Mouse (Mus musculus) lung, postnatal 0 days (tissue): Measurements from ENCODE around the gene Omt2a. TPM values are rescaled to one million over a fixed set of nuclear protein-coding genes. Genes with fewer than 3 reads are reported as not detected.
A peak's percentile ranks its signal among the peaks of the same experiment; 100 is the strongest.

Experiments used
- ATAC-seq: fragments of 200-750 bp; cut with Nextera tagmentation; 2 replicates; pipeline ENCODE4 v1.8.0; 2017; ENCODE audit warnings: moderate library complexity
- DNase-seq: peaks from one replicate; pipeline ENCODE4 v3.0.0-alpha.2; 2016; ENCODE audit warnings: low spot score
- H3K27ac ChIP-seq: fragments of 300-500 bp; sonication (generic); 2 replicates; pipeline ENCODE4 v1.5.1; 2014; ENCODE audit warnings: antibody characterized with exemption, mild to moderate bottlenecking, low read length, mixed read lengths
- H3K27me3 ChIP-seq: fragments of 300-500 bp; sonication (generic); replicated peaks from 2 replicates; pipeline ENCODE4 v1.6.1; 2014; ENCODE audit warnings: low read length, mixed read lengths; ENCODE audit not compliant: insufficient read depth
- H3K36me3 ChIP-seq: fragments of 300-500 bp; sonication (generic); 2 replicates; pipeline ENCODE4 v1.6.1; 2014; ENCODE audit warnings: low read length, mixed read lengths; ENCODE audit not compliant: insufficient read depth
- H3K4me1 ChIP-seq: fragments of 300-500 bp; sonication (generic); 2 replicates; pipeline ENCODE4 v1.6.1; 2014; ENCODE audit warnings: antibody characterized with exemption, low read depth, low read length, mixed read lengths; ENCODE audit not compliant: insufficient read depth
- H3K4me2 ChIP-seq: fragments of 300-500 bp; sonication (generic); replicated peaks from 2 replicates; pipeline ENCODE4 v1.6.1; 2014; ENCODE audit warnings: low read depth, mild to moderate bottlenecking, low read length, moderate library complexity, mixed read lengths
- H3K4me3 ChIP-seq: fragments of 300-500 bp; sonication (generic); 2 replicates; pipeline ENCODE4 v1.5.1; 2014; ENCODE audit warnings: low read depth, low read length
- H3K9ac ChIP-seq: fragments of 300-500 bp; sonication (generic); replicated peaks from 2 replicates; pipeline ENCODE4 v1.6.1; 2014; ENCODE audit warnings: low read depth, mild to moderate bottlenecking
- H3K9me3 ChIP-seq: fragments of 300-500 bp; sonication (generic); 2 replicates; pipeline ENCODE4 v1.6.1; 2016; ENCODE audit warnings: low read length, mixed read lengths
- CTCF ChIP-seq: IDR thresholded peaks from 2 replicates; pipeline ENCODE4 v1.5.1; 2016; ENCODE audit warnings: antibody characterized with exemption, mild to moderate bottlenecking
- EP300 ChIP-seq: IDR thresholded peaks from 2 replicates; pipeline ENCODE4 v1.6.1; 2016; ENCODE audit warnings: antibody characterized with exemption, mild to moderate bottlenecking, control low read depth
- WGBS: fragments of 180-500 bp; shearing (Covaris S2); extraction: QIAGEN DNeasy Blood & Tissue Kit; methylation state at CpG from one replicate; pipeline ENCODE4 v1.1.7; 2014; 5-methylcytosine and 5-hydroxymethylcytosine counted together
- polyA plus RNA-seq: library from polyadenylated mRNA; unstranded; fragments of >200 nt; fragmentation: Nextera tagmentation; extraction: Ambion mirVana; gene quantifications from 2 replicates; pipeline ENCODE4 v1.2.1, GENCODE M21; 2015

The Omt2a gene
- not detected in 2 replicates for polyA plus RNA-seq

DNA sequence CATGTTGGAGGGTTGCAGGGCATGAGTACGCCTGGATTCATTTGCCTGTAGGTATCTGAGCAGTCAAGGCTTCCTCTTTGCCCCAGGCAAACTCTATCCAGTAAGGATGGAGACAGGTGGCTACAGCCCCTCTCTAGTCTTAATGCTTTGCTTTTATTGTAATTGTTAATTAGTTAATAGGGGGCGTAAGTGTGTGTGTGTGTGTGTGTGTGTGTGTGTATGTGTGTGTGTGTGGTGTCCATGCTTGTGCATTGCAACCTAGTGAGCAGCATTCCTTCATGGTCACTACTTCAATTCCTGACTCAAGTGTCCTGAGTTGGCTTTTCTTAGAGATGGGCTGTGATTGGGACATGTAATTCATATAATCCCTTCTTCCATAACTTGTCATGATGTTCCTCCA is at the start of gene Omt2a:
Gene Omt2a (minus strand): TSS at position 101 of the 400 bp plus-strand sequence.
- Histone ChIP-seq H3K27me3 (no peaks in the 10 kb centered on the region), H3K36me3 (no peaks in the 10 kb centered on the region), H3K4me3 (no peak within 1 kb of the TSS), H3K9ac (no peak within 1 kb of the TSS), H3K4me2 (no peak within 1 kb of the TSS), H3K9me3 (no peaks in the 10 kb centered on the region), H3K27ac (no peak within 1 kb of the TSS), H3K4me1 (no peaks in the 10 kb centered on the region)
- TF ChIP-seq CTCF (no peak), EP300 (no peak)
- ATAC-seq (no peak), DNase-seq (no peak)
- 69% methylated on average over 2 of the region's 2 CpGs for WGBS

DNA sequence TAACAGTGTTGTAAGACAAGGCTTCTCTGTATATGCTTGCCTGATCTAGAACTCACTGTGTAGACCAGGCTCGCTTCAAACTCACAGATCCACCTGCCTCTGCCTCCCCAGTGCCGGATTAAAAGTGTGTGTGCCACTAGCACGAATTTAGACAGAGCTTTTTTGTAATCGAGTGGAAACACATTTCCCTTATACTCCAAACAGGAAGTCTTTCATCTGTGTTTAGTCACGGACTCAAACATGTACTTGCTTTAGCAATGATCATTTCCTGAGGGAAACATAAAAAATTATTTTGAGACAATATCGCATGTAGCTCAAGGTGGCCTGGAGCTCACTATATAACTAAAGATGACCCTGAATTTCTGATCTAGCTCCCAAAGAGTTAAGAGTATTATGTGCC is 48.8 kb upstream of the Omt2a start:
- Histone ChIP-seq H3K36me3 (no peaks in the 10 kb centered on the region), H3K9me3 (no peaks in the 10 kb centered on the region), H3K4me3 (no peak overlapping the region), H3K27ac (no peak overlapping the region), H3K27me3 (no peaks in the 10 kb centered on the region), H3K4me1 (no peaks in the 10 kb centered on the region), H3K9ac (no peak overlapping the region), H3K4me2 (no peak overlapping the region)
- ATAC-seq = peak; percentile 50
- 48% methylated on average over 6 of the region's 6 CpGs for WGBS
- DNase-seq = peak; percentile 21
- TF ChIP-seq EP300 (peak; percentile 66), CTCF (no peak)

DNA sequence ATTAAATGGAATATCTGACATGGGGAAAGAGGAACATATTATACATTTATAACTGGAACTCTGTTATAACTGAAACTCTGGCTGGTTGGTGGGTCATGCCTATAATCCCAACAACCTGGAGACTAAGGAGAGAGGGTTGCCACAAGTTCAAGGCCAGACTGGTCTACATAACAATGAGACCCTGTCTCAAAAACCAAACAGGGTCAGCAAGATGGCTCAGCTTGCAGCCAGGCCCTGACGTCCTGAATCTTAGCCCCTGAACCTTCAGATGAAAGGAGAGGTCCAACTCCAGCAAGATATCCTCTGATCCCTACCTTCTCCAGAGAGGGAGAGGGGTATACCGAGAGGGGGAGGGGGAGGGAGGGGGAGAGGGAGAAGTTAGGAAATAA is 45.9 kb upstream of the Omt2a start:
- DNase-seq (no peak), ATAC-seq (no peak)
- no peak overlapping the region for H3K4me2 ChIP-seq
- no peak overlapping the region for H3K27ac ChIP-seq
- H3K4me1 ChIP-seq = no peaks in the 10 kb centered on the region
- TF ChIP-seq EP300 (no peak), CTCF (no peak)
- H3K4me3 ChIP-seq = no peak overlapping the region
- no peaks in the 10 kb centered on the region for H3K9me3 ChIP-seq
- H3K36me3 ChIP-seq = no peaks in the 10 kb centered on the region
- H3K27me3 ChIP-seq = no peaks in the 10 kb centered on the region
- H3K9ac ChIP-seq = no peak overlapping the region
- WGBS = 28% methylated on average over 2 of the region's 2 CpGs

DNA sequence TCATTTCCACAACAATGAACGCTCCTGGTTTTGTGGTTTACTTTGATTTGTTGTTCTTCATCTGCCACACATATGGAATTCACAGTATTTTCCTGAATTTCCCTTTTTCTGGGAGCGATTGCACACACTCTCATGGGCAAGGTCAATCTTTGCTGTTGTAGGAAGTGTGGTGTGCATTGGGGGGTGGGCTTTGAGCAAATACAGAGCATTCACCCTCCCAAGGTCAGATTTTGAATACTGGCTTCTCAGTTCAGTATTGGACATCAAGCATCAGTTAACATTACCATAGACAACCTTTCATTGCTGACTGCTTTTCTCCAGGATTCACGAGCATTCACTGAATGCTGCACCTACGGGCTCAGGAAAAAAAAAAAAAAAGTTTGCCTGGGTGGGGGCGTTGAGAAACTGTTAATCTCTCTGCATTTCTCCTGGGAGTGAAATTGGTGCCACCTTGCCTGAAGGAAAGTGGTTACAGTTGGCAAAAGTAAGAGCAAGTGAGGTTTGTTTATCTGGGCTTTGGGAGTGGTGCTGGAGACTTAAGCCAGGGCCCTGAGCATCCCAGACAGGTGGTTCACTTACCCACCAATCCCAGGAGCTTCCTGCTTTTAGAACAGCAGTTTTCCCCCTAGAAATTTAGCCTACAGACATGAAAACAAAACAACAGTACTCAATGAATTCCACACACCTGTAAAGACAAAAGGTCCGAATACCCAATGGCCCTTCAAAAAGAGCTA is 45.3 kb upstream of the Omt2a start:
- ATAC-seq (no peak), DNase-seq (no peak)
- H3K4me1 ChIP-seq = no peaks in the 10 kb centered on the region
- H3K4me3 ChIP-seq = no peak overlapping the region
- H3K36me3 ChIP-seq = no peaks in the 10 kb centered on the region
- no peak overlapping the region for H3K27ac ChIP-seq
- no peak overlapping the region for H3K4me2 ChIP-seq
- H3K9ac ChIP-seq = no peak overlapping the region
- H3K27me3 ChIP-seq = no peaks in the 10 kb centered on the region
- 80% methylated on average over 6 of the region's 6 CpGs for WGBS
- H3K9me3 ChIP-seq = no peaks in the 10 kb centered on the region
- TF ChIP-seq EP300 = no peak
- TF ChIP-seq CTCF = no peak

DNA sequence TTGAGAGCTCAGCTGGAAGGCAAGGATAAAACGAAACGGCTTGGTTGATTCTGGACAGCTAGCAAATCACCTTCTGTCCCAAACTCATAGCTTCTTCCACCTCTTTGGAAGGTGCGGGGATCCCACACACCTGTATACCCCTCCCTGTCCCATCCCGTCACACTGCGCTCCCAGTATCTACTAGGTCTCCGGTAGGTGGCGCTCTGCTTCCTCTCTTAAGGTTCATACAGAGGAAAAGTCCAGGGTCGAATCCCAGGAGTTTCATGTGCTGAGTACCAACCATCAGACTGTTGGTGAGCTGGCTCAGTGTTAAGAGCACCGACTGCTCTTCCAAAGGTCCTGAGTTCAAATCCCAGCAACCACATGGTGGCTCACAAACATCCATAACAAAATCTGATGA is 43.5 kb upstream of the Omt2a start:
- H3K27me3 ChIP-seq = no peaks in the 10 kb centered on the region
- TF ChIP-seq CTCF = peak; percentile 84
- TF ChIP-seq EP300 = no peak
- WGBS = 16% methylated on average over 9 of the region's 9 CpGs
- H3K4me1 ChIP-seq = no peaks in the 10 kb centered on the region
- no peak overlapping the region for H3K4me2 ChIP-seq
- no peaks in the 10 kb centered on the region for H3K9me3 ChIP-seq
- no peaks in the 10 kb centered on the region for H3K36me3 ChIP-seq
- DNase-seq = peak; percentile 79
- H3K27ac ChIP-seq = no peak overlapping the region
- H3K9ac ChIP-seq = no peak overlapping the region
- H3K4me3 ChIP-seq = no peak overlapping the region
- peak; percentile 52; the same call in 1 of the 2 replicates for ATAC-seq

DNA sequence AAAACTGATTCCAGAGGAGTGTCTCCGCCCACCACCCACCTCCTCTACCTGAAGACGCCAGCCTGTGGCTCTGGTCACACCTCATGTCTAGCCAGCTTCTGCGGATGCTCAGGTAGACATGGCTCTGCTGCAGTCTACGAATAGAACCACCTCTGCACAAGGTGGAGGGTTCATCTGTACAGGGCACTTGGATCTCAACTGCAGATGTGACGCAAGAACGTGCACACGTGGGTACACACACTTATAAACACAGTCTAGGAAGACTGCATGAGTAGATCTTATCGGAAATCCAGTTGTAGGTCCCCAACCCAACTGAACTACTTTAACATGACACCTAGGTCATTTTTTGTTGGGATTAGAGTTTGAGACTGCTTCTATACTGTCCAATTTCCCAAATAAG is 41.0 kb upstream of the Omt2a start, which contains the start of gene Gsta2:
Gene Gsta2 (minus strand): TSS at position 178 of the 400 bp plus-strand sequence.
- Histone ChIP-seq H3K9ac (no peak within 1 kb of the TSS), H3K27ac (no peak within 1 kb of the TSS), H3K9me3 (no peaks in the 10 kb centered on the region), H3K4me1 (no peaks in the 10 kb centered on the region), H3K27me3 (no peaks in the 10 kb centered on the region), H3K4me3 (no peak within 1 kb of the TSS), H3K4me2 (no peak within 1 kb of the TSS), H3K36me3 (no peaks in the 10 kb centered on the region)
- no peak for DNase-seq
- TF ChIP-seq EP300 (no peak), CTCF (no peak)
- WGBS = 79% methylated on average over 8 of the region's 8 CpGs
- ATAC-seq = no peak
